Mouse (Mus musculus): ENCODE results near the gene Cyb5b.

- TF ChIP-seq CTCF (IDR thresholded peaks at IDR 0.05) (no peak), POLR2A (IDR thresholded peaks at IDR 0.05; ENCODE audit: insufficient read depth, low read depth, low read length) (no peak), EP300 (IDR thresholded peaks at IDR 0.05; ENCODE audit: insufficient read depth, low read depth, low read length) (no peak)
Measured at GRCm38 (mm10) chr8:107143501-107143900, 6.9 kb upstream of the Cyb5b start.

Data from heart, adult 2 months (tissue).